ENCODE assay signal across 8 mouse cellular contexts in the genomic region with DNA sequence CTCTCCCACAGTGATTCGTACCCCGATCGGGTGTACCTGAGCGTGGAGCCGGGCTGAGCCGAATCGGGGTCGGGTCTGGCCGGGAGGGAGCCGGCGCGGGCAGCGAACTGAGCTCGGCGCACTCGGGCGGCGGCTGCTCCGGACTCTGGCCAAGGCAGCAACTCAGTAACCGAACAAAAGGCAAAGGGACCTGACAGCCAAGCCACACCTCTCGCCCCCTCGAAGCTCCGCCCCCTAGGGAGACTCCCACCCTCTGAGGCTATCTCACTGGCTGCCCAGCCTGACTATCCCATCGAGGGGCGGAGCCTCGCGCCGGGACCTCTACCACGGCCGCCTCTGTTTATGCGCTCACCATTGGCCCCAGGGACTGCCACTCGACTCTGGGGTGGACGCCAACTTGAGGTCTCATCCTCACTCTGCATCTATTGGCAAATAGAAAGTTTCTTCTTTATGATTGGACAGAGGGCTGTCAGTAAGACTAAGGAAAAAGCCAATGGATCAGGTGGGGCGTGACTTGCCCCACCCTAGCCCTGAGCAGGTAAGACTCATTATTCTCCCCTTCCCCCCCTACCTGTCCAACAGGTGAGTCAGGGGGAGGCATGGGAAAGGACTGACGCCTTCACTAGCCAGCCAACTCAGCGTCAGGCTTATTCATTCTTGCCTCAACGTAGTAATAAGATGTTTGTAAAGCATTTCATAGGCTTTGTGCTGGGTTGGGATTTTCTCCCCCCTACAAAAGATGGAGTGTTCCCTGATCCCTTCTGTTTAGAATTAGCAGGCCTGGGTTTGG. TPM values are rescaled to one million over a fixed set of nuclear protein-coding genes. Genes with fewer than 3 reads are reported as not detected.
DNase-seq lines count a peak whose midpoint lies in the region; ATAC-seq lines count a peak whose summit lies in the region.

Gene Jup (minus strand): TSS at position 164 of the 790 bp plus-strand sequence.

- H3K27ac ChIP-seq in hindbrain, embryonic 16.5 days (ENCODE audit: low read depth, low read length), result peak within 1 kb of the TSS; percentile 78
- no peak within 1 kb of the TSS for H3K27ac ChIP-seq in macrophage

- WGBS in hindbrain, embryonic 16.5 days, result 1% methylated on average over 35 of the region's 37 CpGs
- WGBS in macrophage (ENCODE audit: missing documents), result 8% methylated on average over 36 of the region's 37 CpGs

- peak; percentile 99 for ATAC-seq in hindbrain, embryonic 16.5 days

- H3K27me3 ChIP-seq in hindbrain, embryonic 16.5 days (replicated peaks; ENCODE audit: control insufficient read depth, insufficient read depth, low read length), result no peaks in the 10 kb centered on the region

- DNase-seq in WW6 (ENCODE audit: low read depth, low spot score), result peak; percentile 100
- peak; percentile 98 to 99 for DNase-seq in cerebellum, postnatal 4 days (ENCODE audit: low spot score in 2 of 2)
- peak; percentile 99 for DNase-seq in gastrocnemius, adult 18-20 months (ENCODE audit: low spot score)
- peak; percentile 99 for DNase-seq in left cerebral cortex, adult 18-20 months (ENCODE audit: low spot score in 2 of 2)
- peak; percentile 100 for DNase-seq in right cerebral cortex, adult 18-20 months
- peak; percentile 99 for DNase-seq in urinary bladder, postnatal 10 days (ENCODE audit: low spot score)

- H3K79me2 ChIP-seq in macrophage (ENCODE audit: inconsistent target), result no peaks in the 10 kb centered on the region

- peak within 1 kb of the TSS; percentile 77 for H3K4me3 ChIP-seq in hindbrain, embryonic 16.5 days (ENCODE audit: low read length)
- H3K4me3 ChIP-seq in macrophage (ENCODE audit: inconsistent target), result peak within 1 kb of the TSS; percentile 22

- H3K9me3 ChIP-seq in hindbrain, embryonic 16.5 days (ENCODE audit: control insufficient read depth, low read length), result no peaks in the 10 kb centered on the region

- H3K9ac ChIP-seq in hindbrain, embryonic 16.5 days (ENCODE audit: low read depth, low read length), result peak within 1 kb of the TSS; percentile 81

- H3K4me1 ChIP-seq in hindbrain, embryonic 16.5 days (ENCODE audit: control insufficient read depth, insufficient read depth, low read depth, low read length), result peaks cover 23% of the 10 kb centered on the region

- peak within 1 kb of the TSS; percentile 82 for H3K4me2 ChIP-seq in hindbrain, embryonic 16.5 days (ENCODE audit: low read length)

- H3K36me3 ChIP-seq in hindbrain, embryonic 16.5 days (ENCODE audit: control insufficient read depth, insufficient read depth, low read length), result no peaks in the 10 kb centered on the region
- H3K36me3 ChIP-seq in macrophage (ENCODE audit: inconsistent target), result no peaks in the 10 kb centered on the region

RNA-seq across cellular contexts. Expression of gene Jup, which starts in this region (rescaled TPM):
- 10 to 100 TPM; 73.4 to 81.3 TPM for total RNA-seq in gastrocnemius, adult 18-20 months (2021)
- polyA plus RNA-seq in hindbrain, embryonic 16.5 days (2015; fragmentation: Nextera tagmentation; extraction: Ambion mirVana), result 68.8 and 77.7 TPM in 2 replicates
- total RNA-seq in left cerebral cortex, adult 18-20 months (2021), result 10 to 100 TPM; 47.2 to 49.3 TPM
- total RNA-seq in macrophage (2018; cell fraction: chromatin; rRNA removed), result 10 to 100 TPM in 2 of 26 experiments, 1 to 10 TPM in 20, under 1 TPM in 2, not detected in 2; 0.58 to 16.6 (median 3.4) TPM
- 1 to 10 TPM; 1.0 to 6.4 (median 2.4) TPM for total RNA-seq in macrophage (2018; cell fraction: cytosol; rRNA removed)
- 10 to 100 TPM in 1 of 26 experiments, 1 to 10 TPM in 23, under 1 TPM in 2; 0.72 to 10.3 (median 3.5) TPM for total RNA-seq in macrophage (2018; cell fraction: nucleus; rRNA removed)
- 2.6 to 3.1 TPM (median 2.9 TPM) in 3 replicates for polyA plus RNA-seq in macrophage (2018)

Comparison
In these comparisons a context has a peak if more than half of its experiments do, and no peak if none do; other contexts are left out.
1. RNA of gene Jup (polyA plus RNA-seq): 68.8 to 77.7 TPM in hindbrain, embryonic 16.5 days; 2.6 to 3.1 TPM in macrophage; every median in the first group is over 10 times any median in the second.
2. Peak in every context shown above with its lines, with median percentiles within 50 percentile points of each other: DNase-seq.